Mouse (Mus musculus) CD8-positive naive resting alpha-beta T cell, adult 57 days (primary cell): Measurements from ENCODE around the gene Rsl1d1. TPM values are rescaled to one million over a fixed set of nuclear protein-coding genes. Genes with fewer than 3 reads are reported as not detected.

ENCODE experiments used
- total RNA-seq: library from RNA; stranded (reverse); gene quantifications from one replicate; pipeline ENCODE4 v1.2.4, GENCODE M21; 2023

Rsl1d1 gene
- 105 TPM for total RNA-seq

DNA sequence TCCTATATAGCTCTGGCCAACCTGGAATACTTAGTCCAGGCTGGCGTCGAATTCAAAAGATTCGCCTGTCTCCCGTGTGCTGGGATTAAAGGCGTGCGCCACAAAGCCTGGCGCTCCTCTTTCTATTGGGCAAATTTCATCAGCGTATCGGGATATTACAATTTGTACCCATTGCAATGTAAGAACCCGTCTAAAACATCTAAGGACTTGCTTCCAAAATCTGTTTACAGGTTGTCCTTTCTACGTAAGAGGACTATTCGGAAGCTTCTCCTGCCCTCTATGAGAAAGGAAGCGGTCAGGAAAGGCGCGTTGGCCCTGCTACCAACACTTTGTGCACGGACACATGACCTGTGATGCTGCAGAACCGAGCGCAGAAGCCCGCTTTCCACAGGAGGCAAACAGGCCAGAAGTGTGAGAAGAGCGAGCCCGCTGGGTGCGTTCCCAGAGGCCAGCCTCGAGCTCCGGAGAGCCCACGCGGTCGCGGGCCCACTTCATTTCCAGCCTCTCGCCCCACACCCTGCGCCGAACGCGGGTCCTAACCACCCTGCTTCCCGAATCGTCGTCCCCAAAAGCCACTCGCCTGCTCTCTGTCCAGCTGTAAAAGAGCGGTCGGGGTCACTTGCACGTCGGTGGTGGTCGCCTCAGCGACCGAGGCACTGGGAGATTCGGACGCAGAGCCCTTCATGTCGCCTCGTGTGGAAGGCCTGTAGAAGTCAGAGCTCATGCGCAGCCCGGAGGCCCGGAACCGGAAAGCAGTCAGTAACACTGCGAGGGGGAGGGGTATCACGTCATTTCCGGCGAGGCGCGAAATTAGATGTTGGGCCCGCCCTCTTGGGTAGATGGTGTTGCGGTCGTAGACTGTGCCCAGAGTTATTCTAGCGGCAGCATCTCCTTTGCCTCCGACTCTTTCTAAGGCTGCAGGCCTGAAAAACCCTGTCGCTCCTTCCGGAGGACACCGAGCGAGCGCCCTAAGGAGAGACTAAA, at the start of gene Rsl1d1:
Gene Rsl1d1 (minus strand): TSS at position 761 of the 984 bp plus-strand sequence.

DNA sequence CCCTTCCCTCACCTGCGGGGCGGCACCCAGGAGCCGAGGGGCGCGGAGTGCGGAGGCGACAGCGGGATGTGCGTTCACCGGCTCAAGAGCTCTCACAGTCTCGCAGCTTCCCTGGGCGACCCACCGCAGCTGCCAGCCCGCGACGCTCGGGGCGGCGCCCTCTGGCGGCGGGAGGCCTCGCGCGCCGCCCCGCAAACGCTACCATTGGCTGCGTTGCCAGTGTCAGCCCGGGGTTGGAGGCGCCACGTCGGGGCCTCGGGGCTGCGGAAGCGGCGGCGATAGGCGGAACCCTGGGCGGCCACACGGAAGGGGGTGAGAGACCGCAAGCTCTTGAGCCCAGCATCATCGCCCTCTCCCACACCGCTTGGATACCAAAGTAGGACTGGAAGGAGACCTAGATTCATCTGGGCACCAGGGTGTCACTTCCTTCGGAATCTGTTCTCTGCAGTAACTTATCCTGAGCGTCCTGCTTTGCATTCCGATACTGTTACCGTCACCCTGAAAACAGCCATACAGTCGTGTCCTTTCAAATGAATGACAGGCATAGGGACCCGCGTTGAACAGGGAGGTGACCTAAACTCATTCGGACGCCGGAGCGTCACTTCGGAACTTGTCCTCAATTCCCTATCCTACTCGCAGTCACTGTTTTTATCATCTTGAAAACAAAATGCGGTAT, 26.8 kb downstream of the Rsl1d1 start, which contains the start of gene Zc3h7a:
Gene Zc3h7a (minus strand): TSS at position 186 of the 676 bp plus-strand sequence.

Other genes starting within 250 kb of the Rsl1d1 start
- 18.1 TPM for gene Snn, start 142.4 kb downstream of the Rsl1d1 start, total RNA-seq
- 16.5 TPM for gene Litaf, start 137.2 kb downstream of the Rsl1d1 start, total RNA-seq
- 51.3 TPM for gene Txndc11, start 68.7 kb downstream of the Rsl1d1 start, total RNA-seq
- gene Zc3h7a, start 26.9 kb downstream of the Rsl1d1 start, total RNA-seq, result 317 TPM
- gene Gspt1, start 51.0 kb upstream of the Rsl1d1 start, total RNA-seq, result 85.0 TPM
- gene Tnfrsf17, start 110.5 kb upstream of the Rsl1d1 start, total RNA-seq, result not detected
- gene Snx29, start 119.6 kb upstream of the Rsl1d1 start, total RNA-seq, result 39.8 TPM